Mouse (Mus musculus): ENCODE measurements around the gene Pcsk6. TPM values are rescaled to one million over a fixed set of nuclear protein-coding genes. Genes with fewer than 3 reads are reported as not detected.
"Not testable (repeated sequence)": the region's sequence is repeated elsewhere in the genome, so short reads cannot be mapped to it uniquely, and the experiment has no call there.

The Pcsk6 gene
- total RNA-seq (2017), result not detected in 2 replicates

GRCm38 (mm10) chr7:65861591-65862472, at the start of gene Pcsk6:
Gene Pcsk6, plus strand, starts transcription at chr7:65861734.
- ATAC-seq (replicated peaks in 1 of 2; ENCODE audit: insufficient read depth in 1 of 2, low FRiP score in 2 of 2, low TSS enrichment in 1 of 2, low read depth in 1 of 2, poor library complexity in 2 of 2, severe bottlenecking in 2 of 2), result peak; percentile 27 to 42; a peak in 1 of 4 replicates

GRCm38 (mm10) chr7:65813611-65814212, 47.8 kb upstream of the Pcsk6 start:
- ATAC-seq (replicated peaks in 1 of 2; ENCODE audit: insufficient read depth in 1 of 2, low FRiP score in 2 of 2, low TSS enrichment in 1 of 2, low read depth in 1 of 2, poor library complexity in 2 of 2, severe bottlenecking in 2 of 2), result no peak

- no peak for ATAC-seq (replicated peaks in 1 of 2; ENCODE audit: insufficient read depth in 1 of 2, low FRiP score in 2 of 2, low TSS enrichment in 1 of 2, low read depth in 1 of 2, poor library complexity in 2 of 2, severe bottlenecking in 2 of 2)
Observed at GRCm38 (mm10) chr7:65817564-65817963, 44.0 kb upstream of the Pcsk6 start.

GRCm38 (mm10) chr7:65820391-65820790, 41.1 kb upstream of the Pcsk6 start:
- no peak for ATAC-seq (replicated peaks in 1 of 2; ENCODE audit: insufficient read depth in 1 of 2, low FRiP score in 2 of 2, low TSS enrichment in 1 of 2, low read depth in 1 of 2, poor library complexity in 2 of 2, severe bottlenecking in 2 of 2)

- ATAC-seq (replicated peaks in 1 of 2; ENCODE audit: insufficient read depth in 1 of 2, low FRiP score in 2 of 2, low TSS enrichment in 1 of 2, low read depth in 1 of 2, poor library complexity in 2 of 2, severe bottlenecking in 2 of 2), result not testable (repeated sequence)
Observed at GRCm38 (mm10) chr7:65821901-65822300, 39.6 kb upstream of the Pcsk6 start.

GRCm38 (mm10) chr7:65822506-65823119, 38.9 kb upstream of the Pcsk6 start:
- ATAC-seq (replicated peaks in 1 of 2; ENCODE audit: insufficient read depth in 1 of 2, low FRiP score in 2 of 2, low TSS enrichment in 1 of 2, low read depth in 1 of 2, poor library complexity in 2 of 2, severe bottlenecking in 2 of 2), result no peak

GRCm38 (mm10) chr7:65839756-65840155, 21.8 kb upstream of the Pcsk6 start:
- ATAC-seq (replicated peaks in 1 of 2; ENCODE audit: insufficient read depth in 1 of 2, low FRiP score in 2 of 2, low TSS enrichment in 1 of 2, low read depth in 1 of 2, poor library complexity in 2 of 2, severe bottlenecking in 2 of 2), result no peak

GRCm38 (mm10) chr7:65843210-65843609, 18.3 kb upstream of the Pcsk6 start:
- no peak for ATAC-seq (replicated peaks in 1 of 2; ENCODE audit: insufficient read depth in 1 of 2, low FRiP score in 2 of 2, low TSS enrichment in 1 of 2, low read depth in 1 of 2, poor library complexity in 2 of 2, severe bottlenecking in 2 of 2)

- ATAC-seq (replicated peaks in 1 of 2; ENCODE audit: insufficient read depth in 1 of 2, low FRiP score in 2 of 2, low TSS enrichment in 1 of 2, low read depth in 1 of 2, poor library complexity in 2 of 2, severe bottlenecking in 2 of 2), result no peak
Observed at GRCm38 (mm10) chr7:65860981-65861380, 553 bp upstream of the Pcsk6 start.

GRCm38 (mm10) chr7:65862473-65863176, 1.1 kb downstream of the Pcsk6 start:
- no peak for ATAC-seq (replicated peaks in 1 of 2; ENCODE audit: insufficient read depth in 1 of 2, low FRiP score in 2 of 2, low TSS enrichment in 1 of 2, low read depth in 1 of 2, poor library complexity in 2 of 2, severe bottlenecking in 2 of 2)

GRCm38 (mm10) chr7:65869173-65869572, 7.6 kb downstream of the Pcsk6 start:
- ATAC-seq (replicated peaks in 1 of 2; ENCODE audit: insufficient read depth in 1 of 2, low FRiP score in 2 of 2, low TSS enrichment in 1 of 2, low read depth in 1 of 2, poor library complexity in 2 of 2, severe bottlenecking in 2 of 2), result no peak

- no peak for ATAC-seq (replicated peaks in 1 of 2; ENCODE audit: insufficient read depth in 1 of 2, low FRiP score in 2 of 2, low TSS enrichment in 1 of 2, low read depth in 1 of 2, poor library complexity in 2 of 2, severe bottlenecking in 2 of 2)
Observed at GRCm38 (mm10) chr7:65869794-65870193, 8.3 kb downstream of the Pcsk6 start.

- ATAC-seq (replicated peaks in 1 of 2; ENCODE audit: insufficient read depth in 1 of 2, low FRiP score in 2 of 2, low TSS enrichment in 1 of 2, low read depth in 1 of 2, poor library complexity in 2 of 2, severe bottlenecking in 2 of 2), result no peak
Observed at GRCm38 (mm10) chr7:65870227-65870626, 8.7 kb downstream of the Pcsk6 start.

- ATAC-seq (replicated peaks in 1 of 2; ENCODE audit: insufficient read depth in 1 of 2, low FRiP score in 2 of 2, low TSS enrichment in 1 of 2, low read depth in 1 of 2, poor library complexity in 2 of 2, severe bottlenecking in 2 of 2), result no peak
Observed at GRCm38 (mm10) chr7:65870928-65871580, 9.5 kb downstream of the Pcsk6 start.

- ATAC-seq (replicated peaks in 1 of 2; ENCODE audit: insufficient read depth in 1 of 2, low FRiP score in 2 of 2, low TSS enrichment in 1 of 2, low read depth in 1 of 2, poor library complexity in 2 of 2, severe bottlenecking in 2 of 2), result no peak
Observed at GRCm38 (mm10) chr7:65871851-65872250, 10.3 kb downstream of the Pcsk6 start.

- no peak for ATAC-seq (replicated peaks in 1 of 2; ENCODE audit: insufficient read depth in 1 of 2, low FRiP score in 2 of 2, low TSS enrichment in 1 of 2, low read depth in 1 of 2, poor library complexity in 2 of 2, severe bottlenecking in 2 of 2)
Observed at GRCm38 (mm10) chr7:65873176-65873845, 11.8 kb downstream of the Pcsk6 start.

GRCm38 (mm10) chr7:65873902-65874301, 12.4 kb downstream of the Pcsk6 start:
- no peak for ATAC-seq (replicated peaks in 1 of 2; ENCODE audit: insufficient read depth in 1 of 2, low FRiP score in 2 of 2, low TSS enrichment in 1 of 2, low read depth in 1 of 2, poor library complexity in 2 of 2, severe bottlenecking in 2 of 2)

Data from hematopoietic stem cell, adult 5-6 weeks (primary cell).